Mouse (Mus musculus): Measurements from ENCODE around the gene Acss2. TPM values are rescaled to one million over a fixed set of nuclear protein-coding genes. Genes with fewer than 3 reads are reported as not detected.

Gene Acss2
- polyA plus RNA-seq, 1 experiment = 26.5 TPM

- TF ChIP-seq POLR2A (IDR thresholded peaks at IDR 0.05; ENCODE audit: borderline replicate concordance, extremely low read depth, insufficient read depth, insufficient read length, poor library complexity, severe bottlenecking) (no peak), CTCF (IDR thresholded peaks at IDR 0.05; ENCODE audit: borderline replicate concordance, extremely low read depth, insufficient read depth, insufficient read length) (no peak)
- no peak for DNase-seq (ENCODE audit: low read depth)
Observed at GRCm38 (mm10) chr2:155616971-155617370, 99.2 kb downstream of the Acss2 start.

DNA sequence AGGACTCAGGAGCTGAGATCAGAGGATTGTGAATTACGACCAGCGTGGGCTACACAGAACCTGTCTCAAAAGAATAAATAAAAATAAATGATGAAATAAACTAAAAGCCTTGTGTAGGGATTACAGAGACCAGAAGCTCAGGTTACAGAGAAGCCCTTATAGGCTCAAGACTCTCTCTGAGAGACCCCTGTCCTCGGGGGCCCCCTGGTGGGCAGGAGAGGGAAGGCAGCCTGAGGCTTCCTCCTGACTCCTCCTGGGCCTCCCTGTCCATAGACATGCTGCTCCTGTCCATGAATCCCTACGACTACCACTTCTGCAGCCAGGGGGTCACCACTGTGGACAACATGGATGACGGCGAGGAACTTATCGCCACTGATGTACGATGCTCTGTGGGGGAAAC lies 102.1 kb downstream of the Acss2 start:
- peak; percentile 74 for DNase-seq (ENCODE audit: low read depth)
- no peak for TF ChIP-seq POLR2A (IDR thresholded peaks at IDR 0.05; ENCODE audit: borderline replicate concordance, extremely low read depth, insufficient read depth, insufficient read length, poor library complexity, severe bottlenecking)
- TF ChIP-seq CTCF (IDR thresholded peaks at IDR 0.05; ENCODE audit: borderline replicate concordance, extremely low read depth, insufficient read depth, insufficient read length) = peak; percentile 95

DNA sequence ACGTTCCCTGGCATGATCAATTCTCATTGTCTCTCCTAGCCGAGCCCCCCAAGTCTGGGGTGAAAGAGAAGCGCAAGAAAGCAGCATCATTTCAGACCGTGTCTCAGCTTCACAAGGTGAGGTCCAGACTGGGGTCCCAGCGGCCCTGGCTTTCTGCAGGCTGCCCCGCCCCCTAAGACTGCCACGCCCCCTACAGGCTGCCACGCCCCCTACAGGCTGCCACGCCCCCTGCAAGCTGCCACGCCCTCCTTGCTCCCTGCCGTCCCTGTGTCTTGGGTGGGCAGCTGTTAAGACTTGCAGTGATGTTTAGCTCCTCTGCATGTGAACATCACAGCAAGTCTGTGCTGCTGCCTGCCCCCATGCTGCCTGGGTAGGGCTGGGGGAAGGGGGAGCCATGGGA lies 104.9 kb downstream of the Acss2 start:
- DNase-seq (ENCODE audit: low read depth) = no peak
- no peak for TF ChIP-seq POLR2A (IDR thresholded peaks at IDR 0.05; ENCODE audit: borderline replicate concordance, extremely low read depth, insufficient read depth, insufficient read length, poor library complexity, severe bottlenecking)

DNA sequence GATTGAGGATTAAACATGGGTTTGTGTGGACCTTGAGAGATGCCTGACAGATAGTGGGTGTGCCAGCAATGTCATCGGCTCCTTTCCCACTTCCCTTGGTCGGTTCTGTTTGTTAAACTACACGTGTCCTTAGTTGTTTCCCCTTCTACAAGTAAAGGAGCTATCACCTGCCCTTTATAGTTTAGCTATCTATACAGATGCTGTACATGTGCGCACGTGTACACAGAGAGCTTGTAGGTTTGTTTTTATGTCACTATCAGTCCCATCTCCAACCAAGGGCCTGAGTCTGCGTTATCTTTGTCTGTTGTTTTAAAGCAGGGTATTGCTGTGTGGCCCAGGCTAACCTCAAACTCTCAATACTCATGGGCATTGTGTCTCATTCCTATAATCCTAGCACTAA lies 106.2 kb downstream of the Acss2 start:
- no peak for DNase-seq (ENCODE audit: low read depth)
- no peak for TF ChIP-seq POLR2A (IDR thresholded peaks at IDR 0.05; ENCODE audit: borderline replicate concordance, extremely low read depth, insufficient read depth, insufficient read length, poor library complexity, severe bottlenecking)
- no peak for TF ChIP-seq CTCF (IDR thresholded peaks at IDR 0.05; ENCODE audit: borderline replicate concordance, extremely low read depth, insufficient read depth, insufficient read length)

- no peak for TF ChIP-seq POLR2A (IDR thresholded peaks at IDR 0.05; ENCODE audit: borderline replicate concordance, extremely low read depth, insufficient read depth, insufficient read length, poor library complexity, severe bottlenecking)
- peak; percentile 70 for TF ChIP-seq CTCF (IDR thresholded peaks at IDR 0.05; ENCODE audit: borderline replicate concordance, extremely low read depth, insufficient read depth, insufficient read length)
- peak; percentile 71 for DNase-seq (ENCODE audit: low read depth)
Observed at GRCm38 (mm10) chr2:155624730-155625129, 107.0 kb downstream of the Acss2 start.

DNA sequence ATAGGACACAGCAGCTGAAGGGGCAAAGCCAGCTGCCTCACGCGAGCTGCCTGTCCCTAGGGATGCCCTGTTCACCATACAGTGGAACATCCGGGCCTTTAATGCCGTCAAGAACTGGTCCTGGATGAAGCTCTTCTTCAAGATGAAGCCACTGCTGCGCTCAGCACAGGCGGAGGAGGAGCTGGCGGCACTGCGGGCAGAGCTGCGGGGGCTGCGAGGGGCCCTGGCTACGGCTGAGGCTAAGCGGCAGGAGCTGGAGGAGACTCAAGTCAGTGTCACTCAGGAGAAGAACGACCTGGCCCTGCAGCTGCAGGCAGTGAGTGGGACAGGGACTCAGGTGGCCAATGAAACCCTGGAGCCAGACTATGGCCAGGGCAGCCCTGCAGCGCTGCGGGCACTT lies 108.5 kb downstream of the Acss2 start:
- DNase-seq (ENCODE audit: low read depth) = no peak
- TF ChIP-seq CTCF (IDR thresholded peaks at IDR 0.05; ENCODE audit: borderline replicate concordance, extremely low read depth, insufficient read depth, insufficient read length) (no peak), POLR2A (IDR thresholded peaks at IDR 0.05; ENCODE audit: borderline replicate concordance, extremely low read depth, insufficient read depth, insufficient read length, poor library complexity, severe bottlenecking) (no peak)

GRCm38 (mm10) chr2:155627030-155627738 lies 109.4 kb downstream of the Acss2 start:
- peak; percentile 82 for DNase-seq (ENCODE audit: low read depth)
- TF ChIP-seq POLR2A (IDR thresholded peaks at IDR 0.05; ENCODE audit: borderline replicate concordance, extremely low read depth, insufficient read depth, insufficient read length, poor library complexity, severe bottlenecking) (no peak), CTCF (IDR thresholded peaks at IDR 0.05; ENCODE audit: borderline replicate concordance, extremely low read depth, insufficient read depth, insufficient read length) (peak; percentile 98)

DNA sequence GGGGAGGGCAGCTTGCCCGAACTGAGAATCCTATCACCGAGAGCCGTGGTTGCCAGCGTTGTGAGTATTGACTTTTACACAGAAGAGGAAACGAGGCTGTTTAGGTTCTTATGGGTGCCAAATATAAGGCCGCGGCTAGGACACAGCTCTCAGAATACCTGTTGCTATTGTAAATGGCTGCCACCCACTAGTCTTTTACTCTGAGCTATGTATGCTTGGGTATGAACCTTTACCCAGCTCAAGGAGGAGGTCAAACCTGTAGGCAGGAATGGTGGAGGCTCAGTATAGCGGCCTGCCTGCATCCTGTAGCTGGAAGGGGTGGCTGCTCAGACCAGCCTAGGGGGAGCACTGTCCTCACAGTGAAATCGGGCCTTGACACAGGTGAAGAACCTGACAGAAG lies 110.4 kb downstream of the Acss2 start:
- DNase-seq (ENCODE audit: low read depth) = no peak
- no peak for TF ChIP-seq CTCF (IDR thresholded peaks at IDR 0.05; ENCODE audit: borderline replicate concordance, extremely low read depth, insufficient read depth, insufficient read length)
- no peak for TF ChIP-seq POLR2A (IDR thresholded peaks at IDR 0.05; ENCODE audit: borderline replicate concordance, extremely low read depth, insufficient read depth, insufficient read length, poor library complexity, severe bottlenecking)

DNA sequence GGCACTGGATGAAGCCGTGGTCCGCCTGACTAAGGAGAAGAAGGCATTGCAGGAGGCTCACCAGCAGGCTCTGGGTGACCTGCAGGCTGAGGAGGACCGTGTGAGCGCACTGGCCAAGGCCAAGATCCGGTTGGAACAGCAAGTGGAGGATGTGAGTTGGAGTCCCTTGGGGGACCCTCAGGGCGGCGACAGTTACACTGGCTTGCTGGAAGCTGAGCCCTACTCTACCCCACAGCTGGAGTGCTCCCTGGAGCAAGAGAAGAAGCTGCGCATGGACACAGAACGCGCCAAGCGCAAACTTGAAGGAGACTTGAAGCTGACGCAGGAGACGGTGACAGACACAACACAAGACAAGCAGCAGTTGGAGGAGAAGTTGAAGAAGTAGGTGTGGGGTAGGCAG lies 110.8 kb downstream of the Acss2 start:
- no peak for TF ChIP-seq CTCF (IDR thresholded peaks at IDR 0.05; ENCODE audit: borderline replicate concordance, extremely low read depth, insufficient read depth, insufficient read length)
- no peak for TF ChIP-seq POLR2A (IDR thresholded peaks at IDR 0.05; ENCODE audit: borderline replicate concordance, extremely low read depth, insufficient read depth, insufficient read length, poor library complexity, severe bottlenecking)
- no peak for DNase-seq (ENCODE audit: low read depth)

GRCm38 (mm10) chr2:155629231-155629661 lies 111.5 kb downstream of the Acss2 start:
- peak; percentile 77 for DNase-seq (ENCODE audit: low read depth)
- TF ChIP-seq CTCF (IDR thresholded peaks at IDR 0.05; ENCODE audit: borderline replicate concordance, extremely low read depth, insufficient read depth, insufficient read length) = no peak

DNA sequence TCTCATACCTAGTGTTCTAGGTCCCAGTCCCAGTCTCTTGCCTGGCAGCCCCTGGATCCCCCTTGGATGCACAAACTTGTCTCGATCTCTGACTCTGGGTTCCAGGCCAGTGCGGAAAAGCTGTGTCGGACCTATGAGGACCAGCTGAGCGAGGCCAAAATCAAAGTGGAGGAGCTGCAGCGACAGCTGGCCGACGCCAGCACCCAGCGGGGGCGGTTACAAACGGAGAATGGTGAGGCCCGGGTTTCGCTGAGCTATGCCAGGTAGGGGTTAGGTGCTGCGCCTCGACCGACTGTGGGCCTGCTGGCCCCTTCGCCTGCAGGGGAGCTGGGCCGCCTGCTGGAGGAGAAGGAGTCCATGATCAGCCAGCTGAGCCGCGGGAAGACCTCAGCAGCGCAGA lies 112.4 kb downstream of the Acss2 start:
- DNase-seq (ENCODE audit: low read depth) = no peak
- TF ChIP-seq CTCF (IDR thresholded peaks at IDR 0.05; ENCODE audit: borderline replicate concordance, extremely low read depth, insufficient read depth, insufficient read length) (no peak; the same call in 1 of the 2 replicates), POLR2A (IDR thresholded peaks at IDR 0.05; ENCODE audit: borderline replicate concordance, extremely low read depth, insufficient read depth, insufficient read length, poor library complexity, severe bottlenecking) (no peak)

GRCm38 (mm10) chr2:155630590-155631416 lies 113.1 kb downstream of the Acss2 start:
- no peak for DNase-seq (ENCODE audit: low read depth)

More at GRCm38 (mm10) chr2:155630590-155631416, 113.1 kb downstream of the Acss2 start:
- TF ChIP-seq POLR2A (IDR thresholded peaks at IDR 0.05; ENCODE audit: borderline replicate concordance, extremely low read depth, insufficient read depth, insufficient read length, poor library complexity, severe bottlenecking) (no peak), CTCF (IDR thresholded peaks at IDR 0.05; ENCODE audit: borderline replicate concordance, extremely low read depth, insufficient read depth, insufficient read length) (no peak)

Measured in brain, embryonic 14.5 days (tissue).